Mouse (Mus musculus) CH12.LX (cell line): Measurements from ENCODE around the gene Tns3. TPM values are rescaled to one million over a fixed set of nuclear protein-coding genes. Genes with fewer than 3 reads are reported as not detected.

Experiments used
- DNase-seq: peaks from one replicate; pipeline ENCODE4 v3.0.0-alpha.2; 2013; ENCODE audit errors: extremely low read depth
- H3K27ac ChIP-seq: 2 replicates; pipeline ENCODE4 v1.5.1; 2012; ENCODE audit warnings: low read depth, mild to moderate bottlenecking, control low read depth, moderate library complexity; ENCODE audit not compliant: insufficient read depth
- H3K27me3 ChIP-seq: replicated peaks from 2 replicates; pipeline ENCODE3; 2012; ENCODE audit warnings: inconsistent platforms
- H3K36me3 ChIP-seq, 2 experiments: replicated peaks in 1 of 2; 2 replicates each; pipeline versions ENCODE3 to v1.6.1; 2012; ENCODE audit warnings: inconsistent platforms in 1 of 2, low read length in 1 of 2, mild to moderate bottlenecking in 1 of 2, mixed read lengths in 1 of 2, moderate library complexity in 1 of 2; ENCODE audit not compliant: control insufficient read depth in 1 of 2, insufficient read depth in 1 of 2
- H3K4me1 ChIP-seq, 2 experiments: 2 replicates each; pipeline ENCODE4 v1.6.1; 2012; ENCODE audit warnings: inconsistent platforms in 1 of 2, moderate library complexity in 1 of 2; ENCODE audit not compliant: insufficient read depth in 2 of 2, control insufficient read depth in 1 of 2
- H3K4me2 ChIP-seq: 2 replicates; pipeline ENCODE4 v1.6.1; 2012; ENCODE audit warnings: low read depth, mild to moderate bottlenecking, control low read depth; ENCODE audit not compliant: poor library complexity, insufficient read depth, severe bottlenecking
- H3K4me3 ChIP-seq, 3 experiments: fragments of 150-350 bp in 1 of 3; sonication (generic) in 1 of 3; replicated peaks in 1 of 3; 2 replicates each; pipeline versions ENCODE3 to v1.5.1; 2011 to 2012; ENCODE audit warnings: low read depth in 2 of 3, low read length in 2 of 3, mild to moderate bottlenecking in 2 of 3, moderate library complexity in 2 of 3, control low read depth in 1 of 3, improper control_type of control experiment in 1 of 3, inconsistent platforms in 1 of 3, mixed read lengths in 1 of 3; ENCODE audit not compliant: poor library complexity in 1 of 3
- H3K79me2 ChIP-seq: replicated peaks from 2 replicates; pipeline ENCODE4 v1.6.1; 2012; ENCODE audit warnings: mild to moderate bottlenecking, moderate library complexity; ENCODE audit not compliant: control insufficient read depth, poor library complexity, insufficient read depth, severe bottlenecking; ENCODE audit errors: extremely low read depth
- H3K9ac ChIP-seq: 2 replicates; pipeline ENCODE4 v1.6.1; 2012; ENCODE audit warnings: low read depth, mild to moderate bottlenecking, control low read depth, moderate library complexity; ENCODE audit not compliant: insufficient read depth
- H3K9me3 ChIP-seq: replicated peaks from 2 replicates; pipeline ENCODE3; 2012; ENCODE audit warnings: low read length, inconsistent platforms, mixed read lengths
- BHLHE40 ChIP-seq: IDR thresholded peaks from 2 replicates; pipeline ENCODE4 v1.6.1; 2011; ENCODE audit warnings: mild to moderate bottlenecking, low read depth, low read length, improper control_type of control experiment
- CHD2 ChIP-seq: IDR thresholded peaks from 2 replicates; pipeline ENCODE4 v1.6.1; 2011; ENCODE audit warnings: low read length, improper control_type of control experiment
- CTCF ChIP-seq, 2 experiments: IDR thresholded peaks in 1 of 2; conservative IDR thresholded peaks in 1 of 2; 2 replicates each; pipeline ENCODE4 v1.5.1; 2011 to 2012; ENCODE audit warnings: low read depth in 2 of 2, low read length in 2 of 2, improper control_type of control experiment in 1 of 2, inconsistent platforms in 1 of 2, mild to moderate bottlenecking in 1 of 2, moderate library complexity in 1 of 2
- E2F4 ChIP-seq: IDR thresholded peaks from 2 replicates; pipeline ENCODE4 v1.6.1; 2011; ENCODE audit warnings: low read depth, low read length, improper control_type of control experiment; ENCODE audit not compliant: insufficient replicate concordance
- ELF1 ChIP-seq: IDR thresholded peaks from 2 replicates; pipeline ENCODE4 v1.6.1; 2014; ENCODE audit warnings: low read depth, mild to moderate bottlenecking, inconsistent platforms, low read length, improper control_type of control experiment
- EP300 ChIP-seq: IDR thresholded peaks from 2 replicates; pipeline ENCODE4 v1.6.1; 2011; ENCODE audit warnings: low read length, improper control_type of control experiment
- GABPA ChIP-seq: IDR thresholded peaks from 2 replicates; pipeline ENCODE4 v1.6.1; 2012; ENCODE audit warnings: low read depth, low read length, improper control_type of control experiment, inconsistent platforms; ENCODE audit not compliant: insufficient replicate concordance
- IRF4 ChIP-seq: IDR thresholded peaks from 2 replicates; pipeline ENCODE4 v1.6.1; 2014; ENCODE audit warnings: low read depth, mild to moderate bottlenecking, inconsistent platforms, low read length, improper control_type of control experiment
- JUN ChIP-seq: IDR thresholded peaks from 2 replicates; pipeline ENCODE4 v1.6.1; 2011; ENCODE audit warnings: low read depth, mild to moderate bottlenecking, low read length, improper control_type of control experiment, moderate library complexity; ENCODE audit not compliant: insufficient read depth
- JUND ChIP-seq: conservative IDR thresholded peaks from 2 replicates; pipeline ENCODE4 v1.6.1; 2011; ENCODE audit warnings: low read depth, low read length, improper control_type of control experiment
- MAZ ChIP-seq: IDR thresholded peaks from 2 replicates; pipeline ENCODE4 v1.6.1; 2012; ENCODE audit warnings: low read depth, mild to moderate bottlenecking, inconsistent platforms, low read length, improper control_type of control experiment, moderate library complexity
- MEF2A ChIP-seq: IDR thresholded peaks from 2 replicates; pipeline ENCODE4 v1.6.1; 2014; ENCODE audit warnings: low read depth, mild to moderate bottlenecking, inconsistent platforms, low read length, improper control_type of control experiment, borderline replicate concordance
- MYC ChIP-seq: IDR thresholded peaks from 2 replicates; pipeline ENCODE4 v1.6.1; 2011; ENCODE audit warnings: low read depth, mild to moderate bottlenecking, improper control_type of control experiment, low read length
- NELFE ChIP-seq: IDR thresholded peaks from 2 replicates; pipeline ENCODE4 v1.6.1; 2011; ENCODE audit warnings: low read depth, low read length, improper control_type of control experiment
- NRF1 ChIP-seq: IDR thresholded peaks from 2 replicates; pipeline ENCODE4 v1.6.1; 2014; ENCODE audit warnings: low read depth, mild to moderate bottlenecking, inconsistent platforms, low read length, improper control_type of control experiment, moderate library complexity
- POLR2A ChIP-seq: IDR thresholded peaks from 2 replicates; pipeline ENCODE4 v1.6.1; 2011; ENCODE audit warnings: low read depth, mild to moderate bottlenecking, improper control_type of control experiment, low read length
- POLR2AphosphoS2 ChIP-seq: IDR thresholded peaks from 2 replicates; pipeline ENCODE4 v1.6.1; 2011; ENCODE audit warnings: low read depth, low read length, improper control_type of control experiment
- RAD21 ChIP-seq: IDR thresholded peaks from 2 replicates; pipeline ENCODE4 v1.6.1; 2011; ENCODE audit warnings: low read depth, mild to moderate bottlenecking, low read length, improper control_type of control experiment, moderate library complexity
- RCOR1 ChIP-seq: conservative IDR thresholded peaks from 2 replicates; pipeline ENCODE4 v1.6.1; 2012; ENCODE audit warnings: low read depth, mild to moderate bottlenecking, inconsistent platforms, low read length, improper control_type of control experiment
- TBP ChIP-seq: conservative IDR thresholded peaks from 2 replicates; pipeline ENCODE4 v1.6.1; 2011; ENCODE audit warnings: low read depth, low read length, improper control_type of control experiment
- UBTF ChIP-seq: IDR thresholded peaks from 2 replicates; pipeline ENCODE4 v1.6.1; 2012; ENCODE audit warnings: low read depth, mild to moderate bottlenecking, inconsistent platforms, low read length, improper control_type of control experiment, moderate library complexity
- USF1 ChIP-seq: IDR thresholded peaks from 2 replicates; pipeline ENCODE4 v1.6.1; 2014; ENCODE audit warnings: low read depth, mild to moderate bottlenecking, inconsistent platforms, low read length, improper control_type of control experiment
- ZKSCAN1 ChIP-seq: IDR thresholded peaks from 2 replicates; pipeline ENCODE4 v1.6.1; 2012; ENCODE audit warnings: low read depth, inconsistent platforms, low read length, improper control_type of control experiment, borderline replicate concordance
- ZMIZ1 ChIP-seq: IDR thresholded peaks from 2 replicates; pipeline ENCODE4 v1.6.1; 2012; ENCODE audit warnings: low read depth, mild to moderate bottlenecking, inconsistent platforms, low read length, improper control_type of control experiment
- ZNF384 ChIP-seq: IDR thresholded peaks from 2 replicates; pipeline ENCODE4 v1.6.1; 2012; ENCODE audit warnings: low read depth, low read length, improper control_type of control experiment, inconsistent platforms
- dilution Hi-C: fragments of 300-500 bp; cut with MboI; formaldehyde crosslinking; loops from 2 replicates; pipeline ENCODE4 v1.14.3; 2020; ENCODE audit warnings: low sequenced_read_pairs; ENCODE audit not compliant: extremely low pct_unique_long_range_greater_than_20kb, extremely low pct_ligation_motif_present
- in situ Hi-C: fragments of 300-500 bp; cut with MboI; formaldehyde crosslinking; loops from 3 replicates; pipeline ENCODE4 v1.14.3; 2019; ENCODE audit warnings: low sequenced_read_pairs, low pct_ligation_motif_present, low pct_unique_long_range_greater_than_20kb, mixed read lengths
- polyA plus RNA-seq: library from polyadenylated mRNA; unstranded; fragments of >175 nt; gene quantifications from 2 replicates; pipeline ENCODE4 v1.2.1, GENCODE M21; 2012; ENCODE audit warnings: low read depth; ENCODE audit not compliant: insufficient read length
- total RNA-seq, 2 experiments: library from RNA; depleted of rRNA; stranded (reverse); fragments of 300-350 nt in 1 of 2; fragments of >200 nt in 1 of 2; gene quantifications; 2 replicates each; pipeline ENCODE4 v1.2.3; 2012 to 2014

Tns3 gene
- total and polyA plus RNA-seq, 3 experiments = 0.03 to 1.3 (median 0.33) TPM

- Histone ChIP-seq H3K79me2 (no peaks in the 10 kb centered on the region), H3K4me3 (no peak overlapping the region), H3K27me3 (peaks cover 64% of the 10 kb centered on the region), H3K9me3 (no peaks in the 10 kb centered on the region), H3K27ac (no peak overlapping the region), H3K36me3 (no peaks in the 10 kb centered on the region), H3K4me2 (no peak overlapping the region), H3K9ac (no peak overlapping the region), H3K4me1 (peaks cover 0 to 7% of the 10 kb centered on the region in 2 experiments; a peak in 2 of 4 replicates)
- DNase-seq = no peak
- TF ChIP-seq POLR2A (no peak), GABPA (no peak), MYC (no peak), IRF4 (no peak), MEF2A (no peak), JUN (no peak), ZMIZ1 (no peak), EP300 (no peak), NRF1 (no peak), BHLHE40 (no peak), ELF1 (no peak), RCOR1 (no peak), RAD21 (no peak), E2F4 (no peak), NELFE (no peak), MAZ (no peak), JUND (no peak), CTCF (conservative IDR thresholded peaks at IDR 0.05 in 1 of 2, IDR thresholded peaks at IDR 0.05 in 1 of 2; ENCODE audit: low read depth in 2 of 2, low read length in 2 of 2) (no peak)
- in situ Hi-C loops = no loop called here
- dilution Hi-C loops = no loop called here
Measured at GRCm38 (mm10) chr11:8440706-8441105, 223.6 kb downstream of the Tns3 start.

DNA sequence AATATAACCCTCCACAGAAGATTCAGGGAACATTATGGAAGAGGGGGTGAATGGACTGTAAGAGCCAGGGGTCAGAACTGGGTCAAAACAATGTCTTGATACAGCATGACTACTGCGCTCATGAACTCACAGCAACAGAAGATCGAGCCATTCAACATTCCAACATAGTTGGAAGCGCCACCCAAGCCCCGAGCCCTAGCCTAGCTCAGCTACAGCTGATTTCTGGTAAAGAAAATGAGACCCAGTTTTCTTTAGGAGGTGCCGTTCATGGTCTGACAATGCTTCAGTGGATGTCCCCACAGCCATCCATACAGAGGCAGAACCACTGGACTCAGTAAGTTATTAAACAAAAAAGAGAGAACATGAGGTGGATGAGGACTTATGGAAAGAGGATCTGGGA is 224.1 kb downstream of the Tns3 start:
- Histone ChIP-seq H3K4me1 (peaks cover 0 to 7% of the 10 kb centered on the region in 2 experiments; a peak in 2 of 4 replicates), H3K9ac (no peak overlapping the region), H3K79me2 (no peaks in the 10 kb centered on the region), H3K9me3 (no peaks in the 10 kb centered on the region)
- no peak for DNase-seq
- in situ Hi-C loops = no loop called here
- TF ChIP-seq POLR2A (no peak), USF1 (no peak), CHD2 (no peak), POLR2AphosphoS2 (no peak), ZNF384 (no peak), TBP (no peak), MYC (no peak), ZKSCAN1 (no peak), BHLHE40 (no peak), ZMIZ1 (no peak), RCOR1 (no peak), UBTF (no peak)
- TF ChIP-seq, all 38 proteins: peak for 0
- H3K4me2 ChIP-seq = no peak overlapping the region
- H3K27ac ChIP-seq = no peak overlapping the region
- H3K27me3 ChIP-seq = peaks cover 67% of the 10 kb centered on the region
- dilution Hi-C loops = no loop called here
- no peak overlapping the region for H3K4me3 ChIP-seq
- H3K36me3 ChIP-seq = no peaks in the 10 kb centered on the region
